In genomic region chr3:159475465-159475864, GRCm38 (mm10) we compare ENCODE assay signal across 15 mouse cellular contexts.
"Had no signal": no experiment of that assay in that cellular context is flagged by ENCODE, and none has a peak within 500 bp of the region (broad histone marks: within the 10 kb centered on the region; RNA-seq: fewer than 3 reads in every experiment).

No protein-coding gene starts in this region.

- DNase-seq: retina, postnatal 1 day; right cerebral cortex, adult 18-20 months; right cerebral cortex, postnatal 14 days; right cerebral cortex, postnatal 25 days; spleen, adult 18-20 months; thymus, adult 18-20 months; thymus, adult 2 months; thymus, postnatal 14 days; thymus, postnatal 25 days; thymus, postnatal 36 days; thymus, postnatal 4 days had no signal

- H3K27me3 ChIP-seq: neural tube, embryonic 13.5 days; neural tube, embryonic 15.5 days; stomach, embryonic 15.5 days had no signal

- H3K36me3 ChIP-seq: neural tube, embryonic 13.5 days; neural tube, embryonic 15.5 days; stomach, embryonic 15.5 days had no signal

- H3K27ac ChIP-seq: neural tube, embryonic 13.5 days; neural tube, embryonic 15.5 days; stomach, embryonic 15.5 days; stomach, postnatal 0 days had no signal

- H3K9me3 ChIP-seq: neural tube, embryonic 13.5 days; neural tube, embryonic 15.5 days; stomach, embryonic 15.5 days had no signal

- H3K4me3 ChIP-seq: neural tube, embryonic 13.5 days; neural tube, embryonic 15.5 days; stomach, embryonic 15.5 days had no signal

- H3K4me1 ChIP-seq: neural tube, embryonic 13.5 days; neural tube, embryonic 15.5 days; stomach, embryonic 15.5 days had no signal

- H3K4me2 ChIP-seq: neural tube, embryonic 13.5 days; neural tube, embryonic 15.5 days; stomach, embryonic 15.5 days had no signal

- H3K9ac ChIP-seq: neural tube, embryonic 13.5 days; neural tube, embryonic 15.5 days; stomach, embryonic 15.5 days had no signal
